Mouse (Mus musculus) brain, embryonic 14.5 days (tissue): ENCODE results near the gene Ttc41. TPM values are rescaled to one million over a fixed set of nuclear protein-coding genes. Genes with fewer than 3 reads are reported as not detected.

Experiments
- DNase-seq: peaks from one replicate; pipeline ENCODE4 v3.0.0-alpha.2; 2011; ENCODE audit warnings: low read depth
- CTCF ChIP-seq: fragments of 200-500 bp; IDR thresholded peaks from 2 replicates; pipeline ENCODE4 v1.5.1; 2012; ENCODE audit warnings: inconsistent platforms, mild to moderate bottlenecking, moderate library complexity, borderline replicate concordance; ENCODE audit not compliant: insufficient read depth, insufficient read length; ENCODE audit errors: extremely low read depth
- POLR2A ChIP-seq: fragments of 200-500 bp; IDR thresholded peaks from 2 replicates; pipeline ENCODE4 v1.6.1; 2012; ENCODE audit warnings: mild to moderate bottlenecking, inconsistent platforms, borderline replicate concordance; ENCODE audit not compliant: poor library complexity, insufficient read depth, insufficient read length, severe bottlenecking; ENCODE audit errors: extremely low read depth
- polyA plus RNA-seq: library from polyadenylated mRNA; depleted of rRNA; stranded (reverse); fragments of >200 nt; gene quantifications from 2 replicates; pipeline ENCODE4 v1.2.3, GENCODE M21; 2012

The Ttc41 gene
- polyA plus RNA-seq, 1 experiment: 2.7 TPM

DNA sequence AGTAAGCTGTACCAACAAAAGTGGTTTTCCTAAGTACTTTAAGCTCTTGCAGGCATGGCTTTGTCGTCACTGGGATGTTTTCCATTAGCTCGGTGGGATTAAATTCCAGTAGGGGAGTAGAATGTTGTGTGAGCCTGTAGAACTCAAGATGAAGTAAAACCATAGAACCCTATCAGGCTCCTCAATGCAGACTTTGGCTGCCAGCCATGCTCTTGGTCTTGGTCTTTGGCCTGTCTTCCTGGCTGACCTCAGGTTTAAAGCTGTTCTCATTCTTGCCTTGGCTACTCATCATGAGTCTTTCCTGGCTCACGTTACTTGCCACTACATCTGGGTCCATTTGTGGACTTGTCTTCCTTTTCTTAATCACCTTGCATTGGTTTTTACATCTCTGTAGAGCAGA lies 6.5 kb downstream of the Ttc41 start:
- no peak for TF ChIP-seq POLR2A
- TF ChIP-seq CTCF: no peak
- DNase-seq: no peak

DNA sequence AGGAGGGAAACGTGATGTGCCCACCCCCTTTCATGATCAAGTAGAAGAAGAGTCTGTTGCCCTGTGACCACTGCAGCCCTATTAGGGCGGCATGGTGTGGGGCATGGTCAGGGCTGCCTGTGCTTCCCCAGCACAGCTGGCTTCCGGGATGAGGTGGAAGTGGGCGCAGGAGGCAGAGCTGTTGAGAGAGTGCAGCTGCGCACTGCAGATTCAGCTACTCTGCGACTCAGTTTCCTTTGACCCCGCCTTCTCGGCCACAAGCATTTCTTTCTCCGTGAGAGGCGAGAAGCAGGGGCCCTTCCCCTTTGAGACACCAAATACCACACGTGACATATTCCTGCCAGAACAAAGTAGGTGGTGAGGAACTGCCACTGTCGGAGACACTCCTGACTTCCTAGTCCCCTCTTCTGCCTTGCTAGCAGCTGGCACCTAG lies 22.0 kb downstream of the Ttc41 start:
- TF ChIP-seq CTCF (no peak), POLR2A (peak; percentile 32; the same call in 1 of the 2 replicates)

DNA sequence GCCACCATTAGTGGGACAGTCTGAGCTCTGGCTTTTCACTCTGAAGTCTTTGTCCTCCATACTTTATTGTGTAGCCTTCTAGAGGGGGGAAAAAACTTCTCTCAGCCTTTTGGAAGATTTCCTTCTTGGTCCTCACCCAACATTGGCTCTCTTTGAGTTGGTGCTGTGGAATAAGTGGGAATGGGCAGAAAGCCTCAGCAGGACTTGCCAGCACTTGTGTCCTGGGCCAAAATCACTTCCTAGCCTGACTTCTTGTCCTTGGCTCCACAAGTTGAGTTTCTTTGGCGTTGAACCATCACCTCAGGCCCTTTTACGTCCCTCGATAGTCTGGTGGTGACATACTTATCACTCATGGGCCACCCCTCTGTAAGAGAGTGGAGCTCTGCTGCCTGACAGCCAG lies 22.6 kb downstream of the Ttc41 start:
- TF ChIP-seq CTCF (no peak), POLR2A (no peak)
- DNase-seq: no peak

More for the DNA sequence above, 22.0 kb downstream of the Ttc41 start:
- DNase-seq: peak; percentile 74

DNA sequence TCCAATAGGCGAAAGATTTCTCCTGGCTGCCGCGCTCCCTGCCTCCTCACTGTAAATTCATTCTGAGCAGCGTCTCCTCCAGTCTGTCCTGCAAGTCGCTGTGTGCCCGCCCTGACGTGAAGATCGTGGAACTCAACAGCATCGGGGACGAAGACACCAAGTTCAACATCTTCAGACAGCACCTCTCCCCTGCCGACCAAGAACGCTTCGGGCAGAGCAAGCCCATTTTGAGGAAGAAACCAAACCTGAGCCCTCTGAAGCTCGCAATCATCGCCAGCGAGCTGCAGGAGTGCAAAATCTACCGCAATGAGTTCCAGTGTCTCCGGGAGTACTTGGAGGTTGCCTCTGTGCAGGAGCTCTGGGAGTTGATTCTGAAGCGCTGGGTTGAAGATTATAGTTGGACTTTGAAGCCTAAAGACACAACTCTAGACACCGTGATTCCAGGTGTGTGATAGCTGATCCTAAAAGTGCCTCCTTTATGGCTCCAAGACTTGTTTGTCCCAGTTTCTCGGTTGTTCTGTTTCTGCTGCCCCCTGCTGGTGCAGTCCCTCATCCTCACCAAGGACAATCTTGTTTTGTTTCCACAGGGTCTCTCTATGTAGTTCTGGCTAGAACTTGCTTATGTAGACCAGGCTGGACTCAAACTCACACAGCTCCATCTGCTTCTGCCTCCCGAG lies 25.4 kb downstream of the Ttc41 start:
- DNase-seq: peak; percentile 94
- TF ChIP-seq CTCF (peak; percentile 81; the same call in 1 of the 2 replicates), POLR2A (no peak)

GRCm38 (mm10) chr10:86731500-86731863 lies 25.9 kb downstream of the Ttc41 start:
- TF ChIP-seq POLR2A (no peak), CTCF (no peak)
- DNase-seq: no peak

GRCm38 (mm10) chr10:86735036-86735435 lies 29.4 kb downstream of the Ttc41 start:
- TF ChIP-seq CTCF: no peak
- TF ChIP-seq POLR2A: no peak
- peak; percentile 17 for DNase-seq

DNA sequence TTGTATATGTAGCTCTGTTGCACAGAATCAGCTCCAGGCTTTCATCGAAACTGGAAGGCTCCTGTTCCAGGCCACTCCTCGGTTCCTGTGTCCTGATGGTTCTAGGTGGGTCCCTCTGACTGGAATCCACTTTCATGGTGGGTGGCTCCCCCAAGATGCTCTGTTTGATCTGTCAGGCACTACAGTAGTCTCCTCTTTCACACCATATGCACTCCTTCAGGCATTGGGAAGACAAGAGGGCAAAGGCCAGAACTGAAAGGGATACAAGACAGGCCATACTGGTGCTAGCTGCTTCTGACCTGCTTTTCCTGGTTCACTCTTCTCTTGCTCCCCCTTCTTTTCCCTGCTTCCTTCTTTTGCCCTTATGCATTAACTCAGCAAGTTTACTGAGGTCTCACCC lies 37.3 kb downstream of the Ttc41 start:
- no peak for DNase-seq
- no peak for TF ChIP-seq CTCF
- no peak for TF ChIP-seq POLR2A

DNA sequence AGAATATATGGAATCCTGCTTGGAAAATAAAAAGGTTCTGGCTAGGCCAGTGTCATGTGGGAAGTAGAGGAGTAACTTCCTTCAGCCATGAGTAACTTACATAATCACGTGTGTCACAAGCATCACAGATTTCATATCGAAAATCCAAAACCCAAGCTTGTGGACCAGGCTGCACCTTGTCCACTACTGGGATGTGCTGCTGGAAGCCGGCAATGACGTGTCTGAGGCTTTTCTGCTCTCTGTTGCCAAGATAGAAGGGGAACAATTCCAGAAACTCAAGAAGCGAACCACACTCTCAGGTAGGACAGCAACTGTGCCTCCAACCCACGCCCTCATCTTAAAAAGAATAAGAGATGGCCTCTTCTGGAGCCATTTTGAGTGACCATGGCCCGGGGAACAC lies 38.7 kb downstream of the Ttc41 start:
- DNase-seq: no peak
- no peak for TF ChIP-seq POLR2A
- TF ChIP-seq CTCF: no peak

DNA sequence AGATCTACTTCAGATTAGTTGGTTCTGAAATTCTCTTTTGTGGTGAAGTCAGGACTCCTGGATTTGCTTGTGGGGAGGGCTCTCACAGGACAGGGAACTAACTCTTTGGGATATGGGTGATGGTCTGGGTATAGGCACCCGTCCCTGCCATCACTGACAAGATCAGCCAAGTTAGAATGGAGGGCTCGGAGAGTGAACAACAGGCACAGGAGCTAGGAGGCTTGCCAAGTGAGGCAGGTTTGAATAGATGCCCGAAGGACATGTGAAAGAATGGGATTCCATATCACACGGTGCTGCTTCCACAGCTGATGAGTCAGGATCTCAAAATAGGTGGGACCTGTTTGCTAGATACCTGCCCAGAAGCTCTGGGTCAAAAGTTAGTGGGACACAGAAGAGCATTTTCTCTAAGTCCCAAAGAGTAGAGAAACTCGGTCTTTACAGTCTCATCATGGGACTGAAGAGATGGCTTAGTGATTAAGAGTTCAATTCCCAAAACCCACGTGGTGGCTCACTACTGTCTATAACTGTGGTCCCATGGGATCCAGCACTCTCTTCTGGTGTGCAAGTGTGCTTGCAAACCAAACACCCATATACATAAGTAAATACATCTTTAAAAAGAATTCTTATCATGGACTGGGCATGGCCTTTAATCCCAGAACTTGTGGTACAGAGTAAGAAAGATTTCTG lies 50.3 kb downstream of the Ttc41 start:
- no peak for TF ChIP-seq POLR2A
- no peak for TF ChIP-seq CTCF
- DNase-seq: no peak

GRCm38 (mm10) chr10:86757724-86758123 lies 52.1 kb downstream of the Ttc41 start:
- no peak for DNase-seq
- TF ChIP-seq CTCF (no peak), POLR2A (no peak)

DNA sequence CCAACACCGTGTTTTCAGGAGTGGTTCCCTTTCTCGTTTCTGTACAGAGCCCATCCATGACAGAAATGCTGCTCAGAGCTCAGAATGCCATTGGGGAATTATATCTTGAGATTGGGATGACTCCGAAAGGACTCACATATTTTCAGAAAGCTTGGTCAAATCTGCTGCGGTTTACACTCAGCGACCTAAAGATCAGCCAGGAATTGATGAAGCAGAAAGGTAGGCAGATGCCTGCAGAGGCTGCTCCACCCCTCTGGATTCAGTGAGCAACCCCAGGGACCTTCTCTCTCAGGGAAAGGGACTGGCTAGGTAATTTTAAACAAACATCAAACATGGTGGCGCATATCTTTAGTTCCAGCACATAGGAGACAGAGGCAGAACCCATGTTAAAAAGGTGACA lies 52.6 kb downstream of the Ttc41 start:
- no peak for DNase-seq
- no peak for TF ChIP-seq CTCF
- TF ChIP-seq POLR2A: no peak

DNA sequence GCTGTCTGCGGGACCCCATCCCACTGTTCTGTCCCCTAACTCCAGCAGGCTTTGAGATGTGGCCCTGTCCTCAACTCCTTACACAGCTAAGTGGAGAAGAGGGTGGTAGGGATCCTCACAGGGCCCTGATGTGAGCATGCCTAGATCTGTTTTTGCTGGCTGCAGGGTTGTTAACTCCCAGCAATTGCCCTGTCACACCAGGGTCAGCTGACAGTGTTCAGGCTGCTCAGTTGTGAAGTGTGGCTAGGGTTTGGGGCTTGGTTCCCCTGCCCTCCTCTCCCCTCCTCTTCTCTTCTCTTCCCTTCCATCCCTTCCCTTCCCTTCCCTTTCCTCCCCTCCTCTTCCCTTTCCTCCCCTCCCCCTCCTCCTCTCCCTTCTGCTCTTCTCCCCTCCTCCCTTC lies 55.6 kb downstream of the Ttc41 start:
- DNase-seq: no peak
- no peak for TF ChIP-seq CTCF
- TF ChIP-seq POLR2A: no peak
